Mouse (Mus musculus) hindbrain, embryonic 12.5 days (tissue): ENCODE results near the gene Tex33. TPM values are rescaled to one million over a fixed set of nuclear protein-coding genes. Genes with fewer than 3 reads are reported as not detected.

ENCODE experiments used
- ATAC-seq: fragments of 200-750 bp; cut with Nextera tagmentation; 2 replicates; pipeline ENCODE4 v1.8.0; 2017; ENCODE audit warnings: moderate TSS enrichment; ENCODE audit not compliant: low FRiP score
- H3K27ac ChIP-seq: fragments of 300-500 bp; sonication (generic); 2 replicates; pipeline ENCODE4 v1.5.1; 2016; ENCODE audit warnings: mild to moderate bottlenecking
- H3K27me3 ChIP-seq: fragments of 300-500 bp; sonication (generic); 2 replicates; pipeline ENCODE4 v1.6.1; 2016; ENCODE audit warnings: mild to moderate bottlenecking
- H3K36me3 ChIP-seq: fragments of 300-500 bp; sonication (generic); 2 replicates; pipeline ENCODE4 v1.6.1; 2016; ENCODE audit warnings: mild to moderate bottlenecking
- H3K4me1 ChIP-seq: fragments of 300-500 bp; sonication (generic); 2 replicates; pipeline ENCODE4 v1.6.1; 2016
- H3K4me2 ChIP-seq: fragments of 300-500 bp; sonication (generic); replicated peaks from 2 replicates; pipeline ENCODE4 v1.6.1; 2016; ENCODE audit warnings: mild to moderate bottlenecking
- H3K4me3 ChIP-seq: fragments of 300-500 bp; sonication (generic); 2 replicates; pipeline ENCODE4 v1.5.1; 2016; ENCODE audit warnings: mild to moderate bottlenecking
- H3K9ac ChIP-seq: fragments of 300-500 bp; sonication (generic); 2 replicates; pipeline ENCODE4 v1.6.1; 2016; ENCODE audit warnings: mild to moderate bottlenecking, moderate library complexity
- H3K9me3 ChIP-seq: fragments of 300-500 bp; sonication (generic); replicated peaks from 2 replicates; pipeline ENCODE4 v1.6.1; 2016; ENCODE audit warnings: mild to moderate bottlenecking
- WGBS: fragments of 180-500 bp; shearing (Covaris S2); methylation state at CpG from one replicate; pipeline ENCODE4 v1.1.7; 2016; 5-methylcytosine and 5-hydroxymethylcytosine counted together
- polyA plus RNA-seq: library from polyadenylated mRNA; unstranded; fragments of >200 nt; fragmentation: Nextera tagmentation; extraction: Ambion mirVana; gene quantifications from 2 replicates; pipeline ENCODE4 v1.2.1, GENCODE M21; 2016

Tex33 gene
- polyA plus RNA-seq, 1 experiment from 2014 or later, result not detected

DNA sequence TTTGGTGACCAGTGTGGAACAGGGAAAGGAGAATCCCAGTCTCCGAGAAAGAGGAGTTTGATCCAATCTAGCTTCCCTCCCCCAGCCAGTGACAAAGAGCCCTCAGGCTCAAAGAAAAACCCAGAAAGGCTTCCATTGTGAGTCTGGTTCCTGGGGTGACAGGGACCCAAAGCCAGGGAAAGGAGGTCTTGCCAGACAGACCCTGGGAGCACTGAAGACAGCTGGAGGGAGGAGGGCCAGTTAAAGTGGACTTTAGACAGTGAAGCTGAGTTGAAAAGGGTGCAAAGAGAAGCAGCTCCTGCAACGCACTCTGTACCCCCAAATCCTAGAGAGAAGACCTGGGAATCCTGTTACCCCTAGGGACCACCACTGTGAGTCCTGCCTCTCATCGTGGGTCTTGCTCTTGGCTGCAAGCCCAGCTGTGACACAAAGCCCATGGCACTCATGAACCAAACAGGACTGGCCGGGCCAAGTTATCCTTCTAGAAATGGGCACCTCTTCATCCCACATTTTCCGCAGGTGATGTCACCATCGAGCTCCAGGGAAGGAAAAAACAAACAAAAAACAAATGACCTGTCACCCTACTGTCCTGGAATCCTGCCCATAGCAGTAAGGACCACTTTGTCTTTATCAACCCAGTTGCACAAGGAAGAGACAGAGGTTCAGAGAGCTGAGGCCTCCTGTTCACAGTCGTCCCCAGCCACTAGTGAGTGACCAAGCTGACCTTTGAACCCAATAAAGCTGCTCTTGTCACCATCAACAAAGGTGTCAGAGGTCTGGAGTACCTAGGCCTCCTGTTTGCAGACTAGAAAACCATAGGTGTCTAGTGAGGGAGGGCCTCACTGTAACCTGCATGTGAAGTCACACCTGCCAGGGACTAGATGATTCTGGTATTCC lies 11.2 kb downstream of the Tex33 start:
- ATAC-seq, result no peak
- Histone ChIP-seq H3K4me1 (peaks cover 3% of the 10 kb centered on the region; the same call in 1 of the 2 replicates), H3K27me3 (no peaks in the 10 kb centered on the region), H3K27ac (0 out of 2 replicates have a peak overlapping the region, but pooled peaks have one; percentile 5), H3K4me2 (no peak overlapping the region), H3K9me3 (no peaks in the 10 kb centered on the region), H3K36me3 (no peaks in the 10 kb centered on the region), H3K9ac (no peak overlapping the region), H3K4me3 (no peak overlapping the region)
- WGBS, result 74% methylated on average over 7 of the region's 7 CpGs

DNA sequence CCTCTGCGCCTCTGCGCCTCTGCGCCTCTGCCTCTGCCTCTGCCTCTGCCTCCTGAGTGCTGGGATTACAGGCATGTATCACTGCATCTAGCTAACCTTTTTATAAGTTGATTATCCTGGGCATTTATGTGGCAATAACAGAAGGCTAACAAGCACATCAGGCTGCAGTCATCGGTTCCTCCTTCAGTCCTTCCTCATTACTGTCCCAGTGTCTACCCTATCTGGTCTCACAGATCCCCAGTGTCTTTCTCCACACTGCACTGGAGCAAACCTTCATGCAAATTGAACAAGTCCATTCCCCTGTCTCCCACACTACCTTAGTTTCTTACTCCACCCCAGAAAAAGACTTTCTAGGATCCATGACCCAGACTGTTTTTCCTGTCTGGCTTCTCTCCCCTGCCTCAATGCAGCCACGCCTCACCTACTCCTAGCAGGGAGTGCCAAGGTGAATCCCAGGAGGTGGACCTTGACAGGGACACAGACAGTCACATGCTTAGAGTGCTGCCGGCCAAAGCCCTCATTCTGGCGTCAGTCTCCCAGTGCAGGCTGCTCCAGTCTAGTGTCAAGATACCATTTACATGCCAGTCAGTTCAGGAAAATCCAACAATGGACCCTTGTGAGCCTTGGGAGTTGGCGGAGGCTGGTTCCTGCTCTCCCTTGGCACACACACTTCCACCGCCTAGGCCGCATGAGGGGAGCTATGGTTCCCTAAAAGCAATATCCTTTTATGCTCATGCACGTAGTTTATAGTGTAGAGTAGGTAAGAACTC lies 12.1 kb downstream of the Tex33 start:
- Histone ChIP-seq H3K4me1 (peaks cover 3% of the 10 kb centered on the region; the same call in 1 of the 2 replicates), H3K4me2 (no peak overlapping the region), H3K9me3 (no peaks in the 10 kb centered on the region), H3K36me3 (no peaks in the 10 kb centered on the region), H3K4me3 (no peak overlapping the region), H3K27ac (0 out of 2 replicates have a peak overlapping the region, but pooled peaks have one; percentile 5), H3K27me3 (no peaks in the 10 kb centered on the region), H3K9ac (no peak overlapping the region)
- WGBS, result 81% methylated on average over 11 of the region's 11 CpGs
- no peak for ATAC-seq

DNA sequence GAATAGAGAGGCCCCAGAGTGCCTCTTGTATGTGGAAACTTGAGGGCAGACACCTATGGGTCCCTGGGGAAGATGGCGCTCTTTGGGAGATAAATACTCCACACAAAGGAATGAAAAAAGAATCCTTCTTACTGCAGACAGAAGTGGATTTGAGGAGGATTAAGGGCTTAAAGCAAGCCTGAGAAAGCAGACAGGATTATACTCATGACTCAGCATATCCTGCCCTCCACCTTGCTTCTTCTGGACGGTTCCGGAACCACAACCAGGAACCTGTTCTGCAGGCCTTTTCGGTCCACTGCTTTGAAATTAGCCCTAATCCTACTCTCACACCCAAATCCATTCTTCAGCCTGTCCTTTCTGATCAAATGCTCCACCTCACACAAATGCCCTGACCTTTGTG lies 13.6 kb downstream of the Tex33 start:
- H3K9ac ChIP-seq, result no peak overlapping the region
- 96% methylated on average over 4 of the region's 4 CpGs for WGBS
- no peak for ATAC-seq
- H3K4me3 ChIP-seq, result no peak overlapping the region
- H3K9me3 ChIP-seq, result no peaks in the 10 kb centered on the region
- H3K27me3 ChIP-seq, result no peaks in the 10 kb centered on the region
- no peak overlapping the region for H3K4me2 ChIP-seq
- H3K36me3 ChIP-seq, result no peaks in the 10 kb centered on the region
- H3K27ac ChIP-seq, result no peak overlapping the region
- peaks cover 3% of the 10 kb centered on the region; the same call in 1 of the 2 replicates for H3K4me1 ChIP-seq

DNA sequence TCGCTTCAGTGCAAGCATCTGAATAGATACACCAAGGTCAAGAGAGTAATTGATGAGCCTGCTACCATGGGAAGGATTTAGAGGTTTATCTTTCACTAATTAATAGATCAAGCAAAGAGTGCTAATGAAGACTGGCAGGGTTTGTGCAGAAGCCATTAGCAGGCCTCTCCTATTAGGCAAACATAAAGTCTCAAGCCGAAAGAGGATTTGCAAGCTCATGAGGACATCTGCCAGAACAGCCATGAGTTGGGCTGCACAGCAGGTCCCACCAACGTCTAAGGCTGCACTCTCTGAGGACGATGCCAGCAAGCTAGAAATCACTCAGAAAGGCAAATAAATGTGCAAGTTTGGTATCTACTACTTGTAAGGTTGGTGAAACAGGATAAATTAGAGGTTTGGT lies 15.0 kb downstream of the Tex33 start:
- Histone ChIP-seq H3K27ac (no peak overlapping the region), H3K4me2 (no peak overlapping the region), H3K9me3 (no peaks in the 10 kb centered on the region), H3K27me3 (no peaks in the 10 kb centered on the region), H3K9ac (no peak overlapping the region), H3K4me1 (peaks cover 3% of the 10 kb centered on the region; the same call in 1 of the 2 replicates), H3K36me3 (no peaks in the 10 kb centered on the region), H3K4me3 (no peak overlapping the region)
- 67% methylated on average over 4 of the region's 4 CpGs for WGBS
- no peak for ATAC-seq

DNA sequence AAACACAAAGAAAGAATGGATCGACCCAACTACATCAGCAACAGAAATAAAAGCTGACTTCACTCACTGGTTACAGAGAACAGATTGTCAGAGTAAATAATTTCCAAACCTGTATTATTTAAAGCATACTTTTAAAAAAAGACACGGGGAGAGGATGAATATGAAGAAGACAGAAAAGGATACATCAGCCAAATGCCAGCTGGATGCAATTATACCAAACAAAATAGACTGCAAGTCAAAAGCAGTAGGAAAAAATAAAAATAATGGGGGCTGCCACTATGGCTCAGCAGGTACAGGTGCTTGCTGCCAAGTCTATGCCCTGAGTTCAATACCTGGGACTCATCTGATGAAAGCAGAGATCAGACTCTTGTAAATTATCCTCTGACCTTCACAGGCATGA lies 15.5 kb downstream of the Tex33 start:
- H3K27ac ChIP-seq, result no peak overlapping the region
- no peak for ATAC-seq
- H3K9me3 ChIP-seq, result no peaks in the 10 kb centered on the region
- no peaks in the 10 kb centered on the region for H3K36me3 ChIP-seq
- H3K4me2 ChIP-seq, result no peak overlapping the region
- no peak overlapping the region for H3K4me3 ChIP-seq
- no peak overlapping the region for H3K9ac ChIP-seq
- 81% methylated on average over 2 of the region's 2 CpGs for WGBS
- H3K27me3 ChIP-seq, result no peaks in the 10 kb centered on the region
- H3K4me1 ChIP-seq, result peaks cover 3% of the 10 kb centered on the region; the same call in 1 of the 2 replicates

DNA sequence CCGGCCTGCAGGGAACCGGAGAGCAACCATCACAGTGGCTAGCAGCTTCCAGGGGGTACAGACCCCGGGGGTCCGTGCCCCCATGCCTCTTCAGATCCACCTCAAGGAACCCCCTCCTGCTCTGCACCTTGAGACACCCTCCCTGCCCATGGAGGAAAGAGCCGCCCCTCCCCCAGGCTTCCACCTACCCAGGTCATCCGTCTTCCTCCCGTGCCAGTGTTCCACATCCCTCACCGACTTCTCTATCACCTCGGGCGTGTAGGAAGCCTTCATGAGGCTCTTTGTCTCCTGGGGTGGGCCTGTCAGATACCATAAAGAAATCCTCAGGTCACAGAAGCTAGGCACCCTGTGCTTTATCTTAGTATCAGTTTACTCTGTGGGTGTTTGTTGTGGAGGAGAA lies 17.2 kb downstream of the Tex33 start:
- Histone ChIP-seq H3K9ac (no peak overlapping the region), H3K9me3 (no peaks in the 10 kb centered on the region), H3K36me3 (no peaks in the 10 kb centered on the region), H3K27me3 (no peaks in the 10 kb centered on the region), H3K4me2 (no peak overlapping the region), H3K4me1 (no peaks in the 10 kb centered on the region), H3K4me3 (no peak overlapping the region), H3K27ac (no peak overlapping the region)
- ATAC-seq, result no peak
- 78% methylated on average over 10 of the region's 10 CpGs for WGBS

DNA sequence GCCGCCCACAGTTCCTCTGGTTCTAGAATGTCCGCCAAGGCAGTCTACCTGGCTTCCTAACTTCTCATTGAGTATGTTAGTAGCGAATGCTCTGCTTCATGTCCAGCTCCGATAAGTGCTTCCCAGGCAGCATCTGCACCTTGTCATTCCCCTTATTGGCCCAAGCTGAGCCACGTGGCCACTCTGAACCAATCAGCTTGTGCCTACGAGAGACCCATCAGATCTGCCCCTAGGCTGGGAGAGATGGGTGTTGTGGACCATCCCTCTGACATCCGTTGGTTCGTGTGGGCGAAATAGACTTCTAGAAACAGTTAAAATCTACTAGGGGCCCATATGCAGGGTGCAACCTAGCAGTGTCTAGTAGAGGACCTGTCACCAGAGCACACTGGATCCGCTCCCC lies 17.9 kb downstream of the Tex33 start:
- Histone ChIP-seq H3K4me2 (no peak overlapping the region), H3K27me3 (no peaks in the 10 kb centered on the region), H3K36me3 (no peaks in the 10 kb centered on the region), H3K27ac (no peak overlapping the region), H3K4me3 (no peak overlapping the region), H3K4me1 (no peaks in the 10 kb centered on the region), H3K9me3 (no peaks in the 10 kb centered on the region), H3K9ac (no peak overlapping the region)
- WGBS, result 88% methylated on average over 10 of the region's 10 CpGs
- no peak for ATAC-seq

DNA sequence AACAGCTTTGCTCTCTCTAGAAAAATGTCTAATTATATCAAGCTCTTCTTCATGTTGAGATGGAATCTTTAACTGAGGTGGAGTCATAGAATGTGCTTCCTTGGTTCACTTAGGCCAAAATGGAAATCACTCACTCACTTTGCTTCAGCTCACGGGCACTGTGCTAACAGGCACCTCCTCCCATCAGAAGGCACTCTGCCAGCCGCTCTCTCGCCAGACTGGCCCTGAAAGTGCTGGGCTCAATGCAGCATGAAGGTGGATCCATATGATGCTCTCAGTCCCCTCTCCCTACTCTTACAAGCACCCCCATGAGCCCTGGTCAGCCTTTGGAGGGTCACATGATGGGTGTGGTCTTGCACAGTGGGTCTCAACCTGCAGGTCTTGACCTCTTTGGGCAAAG lies 21.5 kb downstream of the Tex33 start:
- H3K36me3 ChIP-seq, result no peaks in the 10 kb centered on the region
- H3K9ac ChIP-seq, result no peak overlapping the region
- no peak for ATAC-seq
- no peaks in the 10 kb centered on the region for H3K27me3 ChIP-seq
- H3K27ac ChIP-seq, result no peak overlapping the region
- no peaks in the 10 kb centered on the region for H3K4me1 ChIP-seq
- H3K4me2 ChIP-seq, result no peak overlapping the region
- no peaks in the 10 kb centered on the region for H3K9me3 ChIP-seq
- 76% methylated on average over 3 of the region's 3 CpGs for WGBS
- H3K4me3 ChIP-seq, result no peak overlapping the region

DNA sequence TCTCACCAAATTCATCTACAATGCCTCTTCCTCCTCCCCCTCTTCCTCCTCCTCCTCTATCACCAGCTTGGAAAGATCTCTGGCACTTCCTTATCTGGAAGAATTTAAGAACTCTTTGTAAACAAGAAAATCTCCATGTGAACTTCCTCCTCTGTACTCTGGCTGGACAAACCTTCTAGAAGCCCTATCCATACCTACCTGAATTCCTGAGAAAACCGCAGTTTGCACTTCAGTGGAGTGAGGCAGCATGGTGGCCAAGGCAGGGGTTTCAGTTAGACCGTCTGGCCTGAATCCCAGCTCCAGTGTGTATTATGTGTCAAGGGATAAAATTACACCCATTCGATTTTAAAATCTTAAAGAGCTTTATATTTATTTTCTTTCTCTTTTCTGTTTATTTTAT lies 22.9 kb downstream of the Tex33 start:
- no peak overlapping the region for H3K4me3 ChIP-seq
- 82% methylated on average over 3 of the region's 3 CpGs for WGBS
- no peaks in the 10 kb centered on the region for H3K9me3 ChIP-seq
- no peak overlapping the region for H3K9ac ChIP-seq
- no peak overlapping the region for H3K4me2 ChIP-seq
- peaks cover 6% of the 10 kb centered on the region for H3K27me3 ChIP-seq
- no peaks in the 10 kb centered on the region for H3K36me3 ChIP-seq
- ATAC-seq, result no peak
- H3K4me1 ChIP-seq, result no peaks in the 10 kb centered on the region
- no peak overlapping the region for H3K27ac ChIP-seq

DNA sequence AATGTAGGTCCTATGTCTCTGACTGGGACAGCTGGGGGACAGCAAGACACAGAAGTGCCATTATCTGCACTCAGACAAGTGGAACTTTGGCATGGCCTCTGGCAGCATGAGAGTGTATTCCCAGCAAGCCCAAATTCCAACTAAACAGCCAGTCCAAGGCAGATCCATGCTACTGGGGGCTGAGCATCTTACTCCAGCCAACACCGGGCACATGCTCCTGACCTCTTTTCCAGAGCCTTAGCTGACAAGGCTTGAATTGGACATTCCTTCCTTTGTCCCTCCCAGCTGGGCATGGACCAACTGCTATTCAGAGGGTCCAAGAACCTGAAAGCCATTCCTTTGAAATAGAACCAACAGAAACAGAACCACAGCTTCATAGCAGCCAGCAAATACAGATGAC lies 26.1 kb downstream of the Tex33 start:
- Histone ChIP-seq H3K9ac (no peak overlapping the region), H3K4me3 (no peak overlapping the region), H3K9me3 (no peaks in the 10 kb centered on the region), H3K27ac (no peak overlapping the region), H3K4me2 (no peak overlapping the region), H3K36me3 (no peaks in the 10 kb centered on the region), H3K4me1 (no peaks in the 10 kb centered on the region), H3K27me3 (peaks cover 7% of the 10 kb centered on the region)
- WGBS, result 26% methylated on average over 1 of the region's 1 CpGs
- ATAC-seq, result no peak

DNA sequence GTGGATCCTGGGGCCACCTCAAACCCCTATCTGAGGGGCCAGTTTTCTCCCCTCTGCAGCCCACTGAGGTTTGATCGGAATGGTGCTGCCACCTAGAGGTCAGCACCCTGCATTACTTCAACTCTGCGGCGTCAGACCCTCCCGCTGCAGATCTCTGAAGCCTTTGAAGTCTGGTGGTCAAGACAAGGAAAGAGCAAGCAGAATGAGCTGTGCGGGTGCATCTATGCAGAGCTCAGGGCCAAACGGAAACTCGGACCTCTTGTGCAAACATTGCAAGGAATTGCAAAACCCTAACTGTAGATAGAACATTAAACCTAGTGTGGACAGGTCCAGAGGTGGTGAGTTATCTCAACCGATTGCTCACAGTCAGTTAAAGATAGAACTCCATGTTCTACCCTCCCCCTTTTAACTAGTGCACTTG lies 26.8 kb downstream of the Tex33 start:
- Histone ChIP-seq H3K9me3 (no peaks in the 10 kb centered on the region), H3K4me3 (no peak overlapping the region), H3K27ac (no peak overlapping the region), H3K4me2 (no peak overlapping the region), H3K4me1 (no peaks in the 10 kb centered on the region), H3K36me3 (no peaks in the 10 kb centered on the region), H3K9ac (no peak overlapping the region), H3K27me3 (peaks cover 7% of the 10 kb centered on the region)
- WGBS, result 14% methylated on average over 8 of the region's 8 CpGs
- no peak for ATAC-seq

DNA sequence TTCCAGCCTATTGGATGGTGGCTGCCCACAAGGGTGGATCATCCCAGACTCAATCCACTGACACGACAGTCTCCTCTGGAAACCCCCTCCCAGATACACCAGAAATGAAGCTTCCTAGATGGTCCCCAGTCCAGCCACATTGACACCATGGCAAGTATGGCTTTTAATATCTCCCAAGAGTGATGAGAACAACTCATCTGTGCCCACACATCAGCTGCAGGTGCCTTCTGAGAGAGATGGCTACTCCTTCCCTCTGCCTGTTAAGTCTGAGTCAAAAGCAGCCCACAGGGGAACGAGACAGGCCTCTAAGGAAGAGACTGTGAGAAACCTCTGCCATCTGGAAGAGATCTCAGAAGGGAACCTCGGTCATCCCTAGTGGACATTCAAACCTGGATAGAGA lies 27.9 kb downstream of the Tex33 start:
- no peak overlapping the region for H3K4me3 ChIP-seq
- WGBS, result 78% methylated on average over 3 of the region's 3 CpGs
- no peaks in the 10 kb centered on the region for H3K9me3 ChIP-seq
- H3K27me3 ChIP-seq, result peaks cover 7% of the 10 kb centered on the region
- no peak overlapping the region for H3K9ac ChIP-seq
- H3K36me3 ChIP-seq, result no peaks in the 10 kb centered on the region
- no peak for ATAC-seq
- no peaks in the 10 kb centered on the region for H3K4me1 ChIP-seq
- no peak overlapping the region for H3K27ac ChIP-seq
- no peak overlapping the region for H3K4me2 ChIP-seq
